Mouse (Mus musculus): ENCODE measurements around the gene Bcl2a1d.
"Not testable (repeated sequence)": the region's sequence is repeated elsewhere in the genome, so short reads cannot be mapped to it uniquely, and the experiment has no call there.

Bcl2a1d gene

DNA sequence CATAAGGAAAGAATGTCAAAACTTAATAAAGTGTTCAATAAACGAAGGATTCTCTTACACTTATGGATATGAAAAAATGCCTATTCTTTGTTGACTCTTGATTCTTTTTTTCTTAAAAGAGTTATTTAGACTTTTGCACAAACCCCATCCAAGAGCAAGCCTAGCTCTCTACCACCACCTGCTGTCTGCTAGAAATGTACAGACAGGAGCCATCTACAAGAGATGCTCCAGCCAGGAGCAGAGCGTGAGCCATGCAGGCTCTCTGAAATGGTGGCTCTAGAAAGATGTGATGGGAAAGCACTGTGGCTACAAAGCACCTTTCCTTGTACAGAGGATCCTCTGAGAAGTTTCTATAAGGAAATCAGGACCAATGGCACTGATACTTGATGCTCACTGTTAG, 33.0 kb downstream of the Bcl2a1d start:
- not testable (repeated sequence) for DNase-seq (ENCODE audit: low read depth in 1 of 2, low spot score in 2 of 2)

DNA sequence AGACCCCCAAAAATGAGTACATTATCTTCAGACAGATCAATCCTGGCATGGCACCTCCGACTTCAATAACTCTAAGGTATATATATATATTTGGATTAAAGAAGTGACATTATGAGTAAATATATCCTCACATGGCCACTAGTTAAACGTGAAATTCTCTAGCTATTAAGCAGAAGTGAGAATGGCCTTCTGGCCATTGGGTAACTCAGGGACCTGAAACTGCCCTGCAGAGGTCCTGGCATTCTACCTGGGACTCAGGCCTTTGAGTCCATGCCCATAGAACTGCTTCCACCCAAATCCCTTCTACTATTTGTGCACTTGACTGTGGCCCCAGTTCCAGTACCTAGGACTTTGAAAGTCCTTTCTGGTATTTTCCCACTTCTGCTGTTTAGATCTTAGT, 40.4 kb downstream of the Bcl2a1d start:
- DNase-seq (ENCODE audit: low read depth in 1 of 2, low spot score in 2 of 2) = not testable (repeated sequence)

DNA sequence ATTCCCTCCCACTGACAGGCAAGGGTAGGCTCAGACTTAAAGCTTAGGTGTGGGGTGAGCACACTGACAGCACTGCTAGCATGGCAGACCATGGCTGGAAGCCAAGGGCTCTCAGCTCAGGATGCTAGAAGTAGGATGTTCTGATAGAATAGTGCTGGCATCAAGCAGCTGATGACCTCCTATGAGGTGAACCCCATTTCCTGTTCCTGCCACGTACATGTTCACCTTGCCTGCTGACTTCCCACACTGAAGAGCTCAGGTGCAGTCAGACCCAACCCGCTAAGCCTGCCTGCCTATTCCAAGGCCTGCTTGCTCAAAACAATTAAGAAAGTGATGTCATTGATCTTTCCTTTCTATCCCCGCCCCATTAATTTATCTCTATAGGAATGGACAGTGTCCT, 42.3 kb downstream of the Bcl2a1d start:
- DNase-seq (ENCODE audit: low read depth in 1 of 2, low spot score in 2 of 2) = not testable (repeated sequence)

DNA sequence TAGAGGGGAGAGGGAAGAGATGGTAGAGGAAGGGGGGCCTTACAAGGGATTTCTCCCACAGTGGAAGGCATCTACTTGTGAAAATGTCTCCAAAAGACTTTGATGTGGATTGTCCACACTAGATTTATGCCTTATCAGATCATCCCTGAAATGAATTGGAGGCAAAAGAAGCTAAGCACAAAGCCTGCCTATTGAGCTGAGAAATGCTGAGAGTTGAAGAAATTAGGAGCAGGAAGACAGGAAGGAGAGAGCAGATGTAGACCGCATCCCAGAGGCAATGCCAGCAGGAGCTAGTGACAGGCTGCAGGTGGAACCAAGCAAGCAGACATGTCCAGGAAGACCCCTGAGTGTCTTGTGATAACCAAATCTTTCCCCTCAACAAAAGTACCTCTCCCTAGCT, 45.0 kb downstream of the Bcl2a1d start:
- DNase-seq (ENCODE audit: low read depth in 1 of 2, low spot score in 2 of 2) = not testable (repeated sequence)
